Mouse (Mus musculus) midbrain, embryonic 11.5 days (tissue): ENCODE measurements around the gene Parva. TPM values are rescaled to one million over a fixed set of nuclear protein-coding genes. Genes with fewer than 3 reads are reported as not detected.

Experiments
- ATAC-seq: fragments of 200-750 bp; cut with Nextera tagmentation; 2 replicates; pipeline ENCODE4 v1.8.0; 2017; ENCODE audit warnings: moderate TSS enrichment, moderate library complexity; ENCODE audit not compliant: low FRiP score
- DNase-seq: peaks from one replicate; pipeline ENCODE4 v3.0.0; 2015; ENCODE audit warnings: low spot score; ENCODE audit errors: missing footprints
- H3K27ac ChIP-seq: fragments of 300-500 bp; sonication (generic); 2 replicates; pipeline ENCODE4 v1.5.1; 2014; ENCODE audit warnings: low read depth, low read length
- H3K27me3 ChIP-seq: fragments of 300-500 bp; sonication (generic); 2 replicates; pipeline ENCODE4 v1.6.1; 2014; ENCODE audit warnings: mild to moderate bottlenecking, low read length, moderate library complexity, mixed read lengths; ENCODE audit not compliant: control insufficient read depth, insufficient read depth
- H3K36me3 ChIP-seq: fragments of 300-500 bp; sonication (generic); 2 replicates; pipeline ENCODE4 v1.6.1; 2014; ENCODE audit warnings: mild to moderate bottlenecking, low read length, moderate library complexity, mixed read lengths; ENCODE audit not compliant: control insufficient read depth, insufficient read depth
- H3K4me1 ChIP-seq: fragments of 300-500 bp; sonication (generic); 2 replicates; pipeline ENCODE4 v1.6.1; 2014; ENCODE audit warnings: low read length; ENCODE audit not compliant: control insufficient read depth, insufficient read depth
- H3K4me2 ChIP-seq: fragments of 300-500 bp; sonication (generic); 2 replicates; pipeline ENCODE4 v1.6.1; 2014; ENCODE audit warnings: mild to moderate bottlenecking, moderate library complexity
- H3K4me3 ChIP-seq: fragments of 300-500 bp; sonication (generic); 2 replicates; pipeline ENCODE4 v1.5.1; 2014; ENCODE audit warnings: low read depth, low read length
- H3K9ac ChIP-seq: fragments of 300-500 bp; sonication (generic); 2 replicates; pipeline ENCODE4 v1.6.1; 2014; ENCODE audit warnings: low read length
- H3K9me3 ChIP-seq: fragments of 300-500 bp; sonication (generic); 2 replicates; pipeline ENCODE4 v1.6.1; 2016; ENCODE audit warnings: low read length; ENCODE audit not compliant: control insufficient read depth
- WGBS: fragments of 180-500 bp; shearing (Covaris S2); extraction: QIAGEN DNeasy Blood & Tissue Kit; methylation state at CpG from one replicate; pipeline ENCODE4 v1.1.7; 2014; 5-methylcytosine and 5-hydroxymethylcytosine counted together
- polyA plus RNA-seq: library from polyadenylated mRNA; unstranded; fragments of >200 nt; fragmentation: Nextera tagmentation; extraction: Ambion mirVana; gene quantifications from 2 replicates; pipeline ENCODE4 v1.2.1, GENCODE M21; 2014

Parva gene
- polyA plus RNA-seq, 1 experiment from 2014 or later = 50.2 TPM

DNA sequence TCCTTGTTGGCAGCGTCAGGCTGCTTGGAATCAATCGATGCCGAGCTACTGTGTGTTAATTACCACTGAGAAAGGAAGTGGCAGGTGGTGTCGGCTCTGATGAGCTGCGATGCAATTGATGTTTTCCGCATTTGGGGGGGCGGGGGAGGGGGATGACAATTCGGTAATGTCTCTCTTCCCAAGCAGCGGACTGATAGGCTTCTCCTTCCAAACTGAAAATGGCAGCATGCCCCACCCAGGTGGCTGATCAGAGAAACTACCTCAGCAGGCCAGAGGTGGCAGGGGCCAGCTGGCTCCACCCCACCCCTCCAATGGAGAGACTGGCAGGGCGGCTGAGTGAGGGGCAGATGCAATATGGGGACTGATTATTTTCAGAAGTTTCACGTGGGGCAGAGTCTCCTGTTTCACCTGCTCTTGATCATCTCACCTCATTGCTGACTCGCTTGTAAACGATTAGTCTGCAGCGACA is 11.2 kb upstream of the Parva start:
- H3K27me3 ChIP-seq = no peaks in the 10 kb centered on the region
- DNase-seq (peak; percentile 89), ATAC-seq (0 out of 2 replicates have a peak, but pooled peaks have one; percentile 27)
- peak overlapping the region; percentile 12; the same call in 1 of the 2 replicates for H3K4me2 ChIP-seq
- peaks cover 13% of the 10 kb centered on the region for H3K4me1 ChIP-seq
- H3K36me3 ChIP-seq = no peaks in the 10 kb centered on the region
- no peak overlapping the region for H3K4me3 ChIP-seq
- WGBS = 28% methylated on average over 14 of the region's 14 CpGs
- no peaks in the 10 kb centered on the region for H3K9me3 ChIP-seq
- H3K27ac ChIP-seq = no peak overlapping the region; the same call in 1 of the 2 replicates
- H3K9ac ChIP-seq = 0 out of 2 replicates have a peak overlapping the region, but pooled peaks have one; percentile 1

DNA sequence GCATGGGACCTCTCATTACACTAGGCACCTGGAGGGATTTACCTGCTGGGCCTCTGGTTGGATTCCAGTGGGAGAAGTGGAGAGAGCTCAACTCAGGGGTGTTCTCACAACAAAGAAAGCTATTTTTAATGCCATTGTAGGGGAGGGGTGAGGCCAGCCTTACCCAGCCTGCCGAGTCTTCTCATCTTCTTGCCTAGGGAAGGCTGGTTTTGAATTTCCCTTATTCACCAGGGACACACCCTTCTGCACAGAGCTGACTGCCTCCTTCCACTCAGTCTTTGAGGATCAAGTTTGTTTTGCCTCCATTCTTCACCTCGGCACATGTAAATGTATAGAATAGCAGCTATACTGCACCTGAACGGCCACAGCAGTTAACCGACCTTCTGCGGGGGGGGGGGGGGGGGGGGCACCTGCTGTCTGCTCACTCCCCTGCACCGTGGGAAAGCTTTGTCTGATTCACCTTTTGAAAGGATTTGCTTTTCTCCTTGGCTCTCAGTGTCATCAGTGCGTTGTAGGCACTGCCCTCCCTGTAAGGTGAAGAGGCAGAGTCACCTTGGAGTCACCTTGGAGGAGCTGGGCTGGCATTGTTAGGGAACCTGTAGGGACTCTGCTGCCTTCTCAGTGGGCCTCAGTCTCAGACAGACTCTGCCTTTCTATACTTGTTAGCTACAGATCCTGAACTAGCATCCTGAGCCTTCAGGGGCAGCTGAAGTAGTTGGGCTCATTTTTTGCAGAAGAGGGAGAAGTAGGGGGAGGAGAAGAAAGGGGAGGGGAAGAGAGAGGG is 10.4 kb upstream of the Parva start:
- H3K9me3 ChIP-seq = no peaks in the 10 kb centered on the region
- H3K4me2 ChIP-seq = no peak overlapping the region
- H3K9ac ChIP-seq = 0 out of 2 replicates have a peak overlapping the region, but pooled peaks have one; percentile 1
- no peak for DNase-seq
- no peaks in the 10 kb centered on the region for H3K27me3 ChIP-seq
- H3K27ac ChIP-seq = no peak overlapping the region
- peaks cover 13% of the 10 kb centered on the region for H3K4me1 ChIP-seq
- 20% methylated on average over 6 of the region's 7 CpGs for WGBS
- no peak overlapping the region for H3K4me3 ChIP-seq
- 0 out of 2 replicates have a peak, but pooled peaks have one; percentile 7 for ATAC-seq
- no peaks in the 10 kb centered on the region for H3K36me3 ChIP-seq

DNA sequence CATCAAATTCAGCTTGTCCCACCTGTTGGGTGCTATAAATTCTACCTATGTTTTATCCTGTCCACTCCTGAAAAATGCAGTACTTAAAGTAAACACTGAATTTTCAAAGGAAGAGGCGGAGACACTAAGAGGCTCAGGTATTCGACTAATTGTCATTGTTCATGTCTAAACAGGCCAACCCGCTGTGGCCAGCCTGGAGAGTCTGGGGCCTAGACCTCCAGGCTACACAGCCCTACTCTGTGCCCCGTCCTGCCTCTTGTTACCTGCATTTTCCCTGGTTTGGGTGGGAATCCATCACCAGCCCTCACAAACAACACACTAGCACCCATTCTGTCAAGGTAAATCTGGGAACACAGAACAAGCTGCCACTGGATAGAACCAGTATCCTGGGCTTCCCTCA is 9.7 kb upstream of the Parva start:
- no peaks in the 10 kb centered on the region for H3K9me3 ChIP-seq
- H3K4me3 ChIP-seq = no peak overlapping the region
- DNase-seq = no peak
- H3K27ac ChIP-seq = no peak overlapping the region
- ATAC-seq = no peak
- H3K9ac ChIP-seq = no peak overlapping the region
- no peaks in the 10 kb centered on the region for H3K36me3 ChIP-seq
- H3K4me1 ChIP-seq = peaks cover 13% of the 10 kb centered on the region
- WGBS = 76% methylated on average over 4 of the region's 4 CpGs
- no peak overlapping the region for H3K4me2 ChIP-seq
- no peaks in the 10 kb centered on the region for H3K27me3 ChIP-seq

DNA sequence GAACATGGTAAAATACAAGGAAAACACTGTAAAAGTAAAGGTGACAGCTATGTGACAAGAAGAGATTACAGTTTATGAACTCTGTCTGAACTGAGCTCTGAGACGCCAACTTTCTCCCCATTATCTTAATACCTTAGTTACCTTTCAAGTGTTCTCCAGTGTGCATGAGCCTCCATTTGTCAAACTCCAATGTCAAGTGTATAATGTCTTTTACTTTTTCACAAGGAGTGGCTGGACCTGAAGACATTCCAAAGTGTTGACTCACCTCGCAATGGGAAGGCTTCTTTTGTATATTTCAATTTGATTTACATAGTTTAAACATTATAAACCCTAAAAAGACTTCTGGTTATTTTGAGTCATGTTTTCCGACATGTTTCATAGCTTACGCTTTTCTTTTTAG is 3.9 kb upstream of the Parva start:
- Histone ChIP-seq H3K9me3 (no peaks in the 10 kb centered on the region), H3K27ac (no peak overlapping the region), H3K9ac (no peak overlapping the region), H3K4me2 (no peak overlapping the region), H3K4me3 (no peak overlapping the region), H3K4me1 (peaks cover 4% of the 10 kb centered on the region), H3K27me3 (no peaks in the 10 kb centered on the region), H3K36me3 (no peaks in the 10 kb centered on the region)
- 90% methylated on average over 4 of the region's 4 CpGs for WGBS
- no peak for DNase-seq
- no peak for ATAC-seq

DNA sequence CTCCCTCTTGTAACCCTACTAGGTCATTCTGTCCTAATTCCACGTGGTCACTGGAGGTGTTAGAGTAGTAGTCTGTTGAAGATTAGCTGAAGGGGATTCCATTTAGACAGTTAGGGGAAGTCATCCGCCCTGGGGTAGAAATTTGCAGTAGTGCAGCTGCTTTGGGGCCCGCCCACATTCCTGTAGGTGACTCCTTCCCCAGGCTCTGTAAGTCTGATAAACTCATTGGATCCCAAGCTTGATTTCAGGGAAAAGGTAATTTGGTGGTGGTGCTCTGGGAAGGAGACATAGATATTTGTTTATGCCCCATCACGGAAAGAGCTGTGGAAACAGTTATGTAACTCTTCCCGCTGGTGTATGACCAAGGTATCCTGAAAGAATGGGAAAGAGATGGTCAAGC is 494 bp upstream of the Parva start:
- no peak overlapping the region for H3K27ac ChIP-seq
- no peak for DNase-seq
- no peaks in the 10 kb centered on the region for H3K36me3 ChIP-seq
- no peaks in the 10 kb centered on the region; the same call in 1 of the 2 replicates for H3K9me3 ChIP-seq
- H3K4me1 ChIP-seq = peaks cover 8% of the 10 kb centered on the region
- H3K4me3 ChIP-seq = no peak overlapping the region
- 59% methylated on average over 5 of the region's 5 CpGs for WGBS
- H3K9ac ChIP-seq = no peak overlapping the region
- peak overlapping the region; percentile 88; the same call in 1 of the 2 replicates for H3K4me2 ChIP-seq
- ATAC-seq = no peak
- no peaks in the 10 kb centered on the region for H3K27me3 ChIP-seq

DNA sequence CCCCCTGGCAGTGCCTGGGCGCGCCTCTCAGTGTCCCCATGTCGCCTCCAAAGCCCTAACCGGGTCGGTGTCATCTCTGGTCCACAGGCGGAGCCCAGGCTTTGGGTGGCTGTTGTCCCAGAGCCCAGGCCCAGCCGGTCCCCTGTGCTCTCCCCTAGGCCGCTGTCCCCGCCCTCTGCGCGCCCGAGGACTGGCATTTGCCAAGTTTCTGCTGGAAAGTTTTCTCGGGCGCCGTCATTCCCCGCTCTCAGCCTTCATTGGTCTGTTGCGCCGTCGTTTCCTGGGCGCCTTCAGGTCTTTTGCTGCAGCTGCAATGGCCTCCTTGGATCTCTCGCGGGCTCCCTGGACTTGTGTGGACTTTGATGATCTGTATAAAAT is 842 bp downstream of the Parva start:
- Histone ChIP-seq H3K9ac (peak overlapping the region; percentile 95), H3K36me3 (no peaks in the 10 kb centered on the region), H3K4me3 (peak overlapping the region; percentile 66), H3K27ac (peak overlapping the region; percentile 62), H3K9me3 (no peaks in the 10 kb centered on the region; the same call in 1 of the 2 replicates), H3K27me3 (no peaks in the 10 kb centered on the region), H3K4me2 (peak overlapping the region; percentile 88), H3K4me1 (peaks cover 8% of the 10 kb centered on the region)
- ATAC-seq (peak; percentile 89), DNase-seq (no peak)
- WGBS = under 1% methylated on average over 22 of the region's 22 CpGs

DNA sequence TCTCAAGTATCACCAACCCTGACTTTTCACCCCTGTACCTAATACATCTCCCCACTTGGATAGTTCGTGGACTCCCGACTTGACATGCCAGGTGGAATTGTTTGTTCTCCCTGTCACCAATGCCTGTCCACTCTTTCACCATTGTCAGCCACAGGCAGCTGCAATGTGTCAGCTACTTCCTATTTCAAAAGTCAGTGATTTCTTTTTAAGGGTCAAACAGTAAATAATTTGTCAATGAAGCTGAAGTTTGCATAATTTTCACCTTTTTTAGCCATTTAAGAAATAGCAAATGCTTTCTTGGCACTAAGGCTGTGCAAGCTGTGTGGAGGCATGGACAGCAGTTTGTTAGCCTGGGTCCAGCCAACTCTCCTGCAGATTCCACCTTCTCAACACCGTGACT is 12.5 kb downstream of the Parva start:
- no peaks in the 10 kb centered on the region for H3K27me3 ChIP-seq
- WGBS = 95% methylated on average over 3 of the region's 3 CpGs
- peaks cover 3% of the 10 kb centered on the region for H3K36me3 ChIP-seq
- DNase-seq = no peak
- H3K9ac ChIP-seq = no peak overlapping the region
- no peak for ATAC-seq
- H3K27ac ChIP-seq = no peak overlapping the region
- no peak overlapping the region for H3K4me3 ChIP-seq
- H3K4me1 ChIP-seq = peaks cover 9% of the 10 kb centered on the region
- H3K4me2 ChIP-seq = no peak overlapping the region
- H3K9me3 ChIP-seq = peaks cover 2% of the 10 kb centered on the region; the same call in 1 of the 2 replicates

DNA sequence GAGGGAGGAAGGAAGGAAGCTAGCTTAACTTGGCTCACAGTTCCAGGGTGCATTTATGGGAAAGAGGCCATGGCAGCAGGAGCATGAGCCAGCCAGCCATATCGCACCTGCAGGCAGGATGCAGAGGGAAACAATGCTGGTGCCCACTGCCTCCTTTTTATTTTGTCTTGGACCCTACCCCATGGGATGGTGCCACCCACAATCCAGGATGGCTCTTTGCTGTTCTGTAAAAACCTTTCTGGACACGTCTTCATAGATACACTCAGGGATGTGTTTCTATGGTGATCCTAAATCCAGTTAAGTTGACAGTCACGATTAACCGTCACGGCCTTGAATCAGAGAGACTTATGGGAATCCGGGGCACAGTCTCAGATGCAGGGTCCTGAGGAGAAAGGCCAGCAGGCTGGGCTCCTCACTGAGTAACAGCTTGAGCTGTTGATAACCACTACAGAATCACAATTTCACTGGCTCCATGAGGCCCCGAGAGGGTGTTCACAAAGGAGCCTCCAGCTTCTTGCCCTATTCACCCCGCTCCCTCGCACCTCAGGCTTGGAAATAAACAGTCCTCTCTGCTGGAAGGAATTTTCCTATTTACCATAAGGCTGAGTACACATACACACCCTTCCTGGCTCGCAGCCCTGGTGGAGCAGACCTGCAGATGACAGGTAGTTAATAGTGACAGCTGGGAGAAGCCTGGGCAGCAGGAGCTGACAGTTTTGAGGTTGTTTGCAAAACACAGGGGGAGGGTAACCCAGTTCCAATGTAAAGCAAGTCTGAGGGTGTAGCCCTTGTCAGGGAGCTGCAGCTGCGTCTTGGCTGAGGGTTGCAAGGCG is 17.1 kb downstream of the Parva start:
- Histone ChIP-seq H3K36me3 (no peaks in the 10 kb centered on the region), H3K4me2 (peak overlapping the region; percentile 21), H3K4me3 (no peak overlapping the region), H3K9me3 (no peaks in the 10 kb centered on the region; the same call in 1 of the 2 replicates), H3K27me3 (no peaks in the 10 kb centered on the region), H3K9ac (peak overlapping the region; percentile 6; the same call in 1 of the 2 replicates), H3K27ac (peak overlapping the region; percentile 70), H3K4me1 (peaks cover 19% of the 10 kb centered on the region)
- DNase-seq = no peak
- WGBS = 22% methylated on average over 12 of the region's 12 CpGs
- peak; percentile 77 for ATAC-seq
